Mouse (Mus musculus): ENCODE measurements around the gene Ear1. TPM values are rescaled to one million over a fixed set of nuclear protein-coding genes. Genes with fewer than 3 reads are reported as not detected.

Ear1 gene
- polyA plus RNA-seq, 1 experiment from 2014 or later: 0.55 TPM

Other genes with a start within 250 kb of the Ear1 start
- not detected in 2 replicates for gene Gm8165, start 198.3 kb downstream of the Ear1 start, polyA plus RNA-seq (2015; fragmentation: Nextera tagmentation; extraction: Ambion mirVana)
- gene Gm7324, start 177.7 kb downstream of the Ear1 start, polyA plus RNA-seq (2015; fragmentation: Nextera tagmentation; extraction: Ambion mirVana): 0.92 TPM in 1 of 2 replicates, not detected in the other
- gene Gm16506, start 148.0 kb downstream of the Ear1 start, polyA plus RNA-seq (2015; fragmentation: Nextera tagmentation; extraction: Ambion mirVana): not detected in 2 replicates
- gene Gm6526, start 127.7 kb downstream of the Ear1 start, polyA plus RNA-seq (2015; fragmentation: Nextera tagmentation; extraction: Ambion mirVana): not detected in 2 replicates
- not detected in 2 replicates for gene Gm8180, start 90.8 kb downstream of the Ear1 start, polyA plus RNA-seq (2015; fragmentation: Nextera tagmentation; extraction: Ambion mirVana)
- gene Ear10, start 48.0 kb upstream of the Ear1 start, polyA plus RNA-seq (2015; fragmentation: Nextera tagmentation; extraction: Ambion mirVana): not detected in 2 replicates
- gene Gm8113, start 49.9 kb upstream of the Ear1 start, polyA plus RNA-seq (2015; fragmentation: Nextera tagmentation; extraction: Ambion mirVana): 24.3 and 26.0 TPM in 2 replicates
- gene Ang5, start 81.6 kb upstream of the Ear1 start, polyA plus RNA-seq (2015; fragmentation: Nextera tagmentation; extraction: Ambion mirVana): not detected in 2 replicates
- not detected in 2 replicates for gene Ang6, start 126.8 kb upstream of the Ear1 start, polyA plus RNA-seq (2015; fragmentation: Nextera tagmentation; extraction: Ambion mirVana)
- gene Ear2, start 227.1 kb upstream of the Ear1 start, polyA plus RNA-seq (2015; fragmentation: Nextera tagmentation; extraction: Ambion mirVana): 0.75 and 1.1 TPM in 2 replicates
- gene Gm3327, start 248.3 kb upstream of the Ear1 start, polyA plus RNA-seq (2015; fragmentation: Nextera tagmentation; extraction: Ambion mirVana): not detected in 2 replicates